Mouse (Mus musculus) heart, postnatal 14 days (tissue): ENCODE data around the gene BC030867. TPM values are rescaled to one million over a fixed set of nuclear protein-coding genes. Genes with fewer than 3 reads are reported as not detected.

ENCODE experiments used
- DNase-seq, 2 experiments: peaks; one replicate each; pipeline ENCODE4 v3.0.0; 2021 to 2022
- intact Hi-C: fragments of 180-260 bp; cut with DNase I; formaldehyde crosslinking; loops from one replicate; pipeline ENCODE4 v1.15.1; 2025
- total RNA-seq, 2 experiments: library from RNA; stranded (reverse); gene quantifications; 2 replicates each; pipeline ENCODE4 v1.2.3; 2021

BC030867 gene
- total RNA-seq, 2 experiments from 2014 or later, result 0.74 to 0.83 TPM

DNA sequence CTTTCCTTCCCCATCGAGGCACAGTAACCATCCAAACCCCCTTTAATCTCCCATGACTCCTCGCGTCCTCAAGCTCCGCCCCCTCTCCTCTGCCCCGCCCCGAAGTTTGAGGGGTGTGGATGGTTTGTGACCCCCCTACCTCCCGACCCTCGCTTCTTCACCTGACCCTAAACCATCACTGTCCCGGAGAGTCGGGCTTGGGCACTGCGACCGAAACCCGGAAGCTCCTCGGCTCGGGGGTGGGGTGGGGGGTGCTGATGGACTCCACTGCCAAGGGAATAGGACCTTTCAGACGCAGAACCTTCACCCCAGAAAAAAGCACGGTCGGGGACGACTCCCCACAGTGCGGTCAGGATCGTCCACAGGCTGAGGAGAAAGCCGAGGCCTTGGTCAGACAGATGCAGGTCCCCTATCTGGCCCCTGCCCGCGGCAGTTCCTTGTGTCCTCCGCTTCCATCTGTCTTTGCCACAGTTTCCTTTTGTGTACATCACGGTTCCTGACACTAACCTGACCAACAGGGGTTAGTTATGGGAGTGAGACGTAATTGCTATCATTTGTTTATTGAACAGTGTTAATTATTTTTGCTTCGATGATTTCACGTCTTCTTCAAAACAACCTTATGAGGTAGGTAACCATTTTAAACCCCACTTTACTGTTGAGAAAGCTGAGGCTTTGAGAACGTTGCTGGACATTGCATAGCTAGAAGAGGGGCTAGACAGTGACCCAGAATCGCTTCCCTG, 36.6 kb downstream of the BC030867 start:
- peak in 1 of 2 experiments; percentile 29 for DNase-seq
- intact Hi-C loops, result no loop called here

DNA sequence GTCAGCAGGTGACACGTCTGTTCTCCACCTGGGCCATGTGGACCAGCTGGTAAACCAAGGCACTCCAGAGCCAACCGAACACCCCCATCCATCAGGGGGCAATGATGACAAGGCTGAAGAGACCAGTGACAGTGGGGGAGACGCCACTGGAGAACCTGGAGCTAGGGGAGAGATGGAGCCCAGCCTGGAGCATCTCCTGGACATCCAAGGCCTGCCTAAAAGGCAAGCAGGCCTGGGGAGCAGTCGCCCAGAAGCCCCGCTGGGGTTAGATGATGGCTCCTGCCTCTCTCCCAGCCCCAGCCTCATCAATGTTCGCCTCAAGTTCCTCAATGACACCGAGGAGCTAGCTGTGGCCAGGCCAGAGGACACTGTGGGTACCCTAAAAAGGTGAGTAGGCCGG, 38.8 kb downstream of the BC030867 start:
- no peak for DNase-seq
- intact Hi-C loops, result no loop called here

DNA sequence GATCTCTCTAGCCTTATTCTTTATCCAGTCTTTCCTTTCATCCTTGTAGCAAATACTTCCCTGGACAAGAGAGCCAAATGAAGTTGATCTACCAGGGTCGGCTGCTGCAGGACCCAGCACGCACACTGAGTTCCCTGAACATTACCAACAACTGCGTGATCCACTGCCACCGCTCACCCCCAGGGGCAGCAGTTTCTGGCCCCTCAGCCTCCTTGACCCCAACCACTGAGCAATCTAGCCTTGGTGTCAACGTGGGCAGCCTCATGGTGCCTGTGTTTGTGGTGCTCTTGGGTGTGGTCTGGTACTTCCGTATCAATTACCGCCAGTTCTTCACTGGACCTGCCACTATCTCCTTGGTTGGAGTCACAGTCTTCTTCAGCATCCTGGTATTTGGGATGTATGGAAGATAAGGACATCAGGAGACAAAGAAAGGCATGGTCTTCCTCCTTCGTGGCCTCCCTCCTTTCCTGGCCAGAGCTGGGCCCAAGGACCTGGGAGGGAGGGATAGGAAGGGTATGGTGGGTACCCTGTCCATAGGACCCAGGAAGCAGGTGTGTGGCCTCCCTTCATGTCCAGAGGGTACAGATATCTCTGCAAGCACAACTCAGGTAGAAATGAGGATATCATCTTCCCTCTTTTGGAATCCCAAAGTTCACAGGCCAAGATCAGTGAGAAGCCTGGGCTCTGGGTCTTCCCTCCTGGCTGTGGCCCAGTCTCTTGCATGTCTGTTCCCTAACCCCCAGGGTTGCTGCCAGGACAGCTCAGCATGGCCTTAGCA, 39.5 kb downstream of the BC030867 start:
- DNase-seq, result no peak
- intact Hi-C loops, result no loop called here

DNA sequence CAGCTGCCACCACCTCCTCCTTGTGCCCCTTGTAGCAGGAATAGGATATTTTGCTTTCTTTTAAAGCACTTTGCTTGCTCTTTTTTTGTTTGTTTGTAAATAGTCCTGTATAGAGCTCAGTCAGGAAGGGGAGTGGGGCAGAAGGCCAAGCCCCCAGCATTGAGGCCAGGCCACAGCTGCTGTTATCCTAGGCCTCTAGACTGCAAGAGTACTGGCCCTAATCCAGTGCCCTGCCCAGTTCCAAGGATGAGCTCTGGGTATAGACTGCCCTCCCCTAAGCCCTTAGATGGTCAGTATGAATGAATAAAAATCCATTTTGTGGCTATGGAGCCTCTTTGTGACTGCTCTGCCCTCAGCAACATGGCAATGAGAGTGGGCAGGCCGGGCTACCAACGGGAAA, 40.2 kb downstream of the BC030867 start:
- no peak for DNase-seq
- intact Hi-C loops, result no loop called here

DNA sequence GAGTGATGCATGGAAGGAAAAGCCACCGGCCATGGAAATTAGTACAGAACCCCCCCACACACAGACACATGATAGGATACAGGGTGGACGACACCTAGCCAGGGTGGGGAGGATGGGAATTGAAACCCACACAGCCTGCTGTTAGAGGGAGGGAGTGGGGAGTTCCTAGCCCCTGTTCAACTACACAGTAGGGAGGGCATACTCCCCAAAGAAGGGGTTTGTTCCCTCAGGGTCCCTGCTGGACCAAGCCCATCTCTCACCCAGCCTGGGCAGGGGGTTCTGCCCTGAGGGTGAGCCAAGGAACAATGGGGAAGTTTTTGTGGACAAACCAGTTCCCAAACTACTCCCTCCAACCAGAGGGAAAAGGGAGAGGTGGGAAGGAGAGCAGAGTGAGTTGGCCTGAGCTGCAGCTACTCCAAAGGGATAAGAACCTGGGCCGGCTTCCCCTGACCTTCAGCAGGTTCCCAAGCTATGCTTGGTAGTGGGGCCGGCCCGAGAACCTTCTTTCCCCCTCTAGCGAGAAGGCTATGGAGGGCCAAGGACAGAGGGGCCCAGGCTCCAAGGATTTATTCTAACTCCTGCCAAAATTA, 40.9 kb downstream of the BC030867 start:
- intact Hi-C loops, result no loop called here
- DNase-seq, result no peak

DNA sequence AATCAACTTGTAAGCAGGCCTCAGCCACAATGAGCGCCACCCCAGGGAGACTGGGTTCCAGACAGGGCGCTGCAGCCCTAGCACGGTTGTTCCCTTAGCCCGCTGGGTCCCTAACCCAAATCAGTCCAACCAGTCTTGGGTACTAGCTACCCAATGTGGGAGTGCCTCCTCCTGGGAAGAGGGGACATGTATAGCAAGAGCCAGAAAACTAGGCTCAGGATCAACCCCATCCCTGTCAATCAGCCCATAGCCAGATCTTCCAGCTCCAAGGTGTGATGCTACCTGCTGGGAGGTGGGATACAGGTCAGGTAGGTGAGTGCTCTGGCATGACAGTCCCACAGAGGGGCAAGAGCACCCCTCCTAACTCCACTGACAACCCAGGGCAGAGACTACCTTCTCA, 41.5 kb downstream of the BC030867 start:
- intact Hi-C loops, result no loop called here
- no peak for DNase-seq

DNA sequence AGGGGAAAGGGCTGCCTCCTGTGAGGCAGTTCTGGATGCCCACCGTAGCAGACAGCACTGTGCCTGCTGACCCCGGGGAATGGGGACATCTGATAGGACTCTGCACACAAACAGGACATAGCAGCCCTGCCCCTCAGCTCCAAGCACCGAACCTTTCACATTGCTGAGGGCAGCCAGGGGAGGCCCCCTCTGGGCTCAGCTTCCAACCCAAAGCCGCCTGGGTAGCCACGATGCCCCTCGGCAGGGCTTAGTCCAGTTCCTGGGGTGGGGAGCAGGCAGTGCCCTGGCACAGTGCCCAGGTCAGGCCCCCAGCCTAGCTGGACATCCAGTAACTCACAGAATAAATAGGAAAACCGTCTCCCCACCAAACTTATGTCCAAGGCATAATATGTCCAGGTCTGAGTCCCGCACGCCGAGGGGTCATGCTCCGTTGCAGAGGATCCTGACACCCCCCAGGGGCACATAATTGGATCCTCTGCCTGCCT, 42.4 kb downstream of the BC030867 start:
- intact Hi-C loops, result no loop called here
- no peak for DNase-seq

DNA sequence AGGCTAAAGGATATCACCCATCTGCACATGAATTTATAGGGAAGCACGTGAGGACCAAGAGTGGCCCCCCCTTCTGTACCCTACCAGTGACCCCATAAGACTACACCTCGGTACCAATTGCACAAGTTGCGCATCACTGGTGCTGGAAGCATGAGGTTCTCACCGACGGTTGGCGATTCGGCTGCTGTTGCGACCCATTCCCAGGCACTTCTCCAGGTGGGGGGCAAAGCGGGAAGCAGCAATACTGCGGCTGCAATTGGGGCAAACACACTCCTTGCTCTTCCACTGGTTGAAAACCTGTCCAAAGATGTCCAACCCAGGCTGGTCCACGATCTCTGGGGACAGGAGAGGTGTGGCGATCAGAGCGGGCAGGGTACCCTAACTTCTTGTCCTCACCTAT, 45.3 kb downstream of the BC030867 start:
- DNase-seq, result no peak
- intact Hi-C loops, result no loop called here

DNA sequence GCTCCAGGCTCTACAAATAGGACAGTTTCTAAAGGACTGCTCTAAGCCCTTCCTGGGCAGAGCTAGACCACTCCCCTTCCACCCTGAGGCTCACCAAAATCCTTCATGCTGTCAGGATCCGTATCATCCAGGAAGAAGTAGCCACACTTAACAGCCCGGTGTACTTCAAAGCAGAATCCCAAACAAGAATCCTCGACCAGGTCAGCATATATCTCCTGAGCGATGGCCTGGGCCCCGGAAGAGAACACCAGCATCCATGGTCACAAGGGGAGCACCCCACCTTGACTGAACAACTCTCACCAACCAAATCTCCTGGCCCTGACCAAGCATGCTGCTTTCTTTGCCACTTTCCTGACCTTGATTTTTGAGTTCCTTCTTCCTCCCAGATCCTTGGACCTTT, 45.7 kb downstream of the BC030867 start:
- DNase-seq, result no peak
- intact Hi-C loops, result no loop called here

DNA sequence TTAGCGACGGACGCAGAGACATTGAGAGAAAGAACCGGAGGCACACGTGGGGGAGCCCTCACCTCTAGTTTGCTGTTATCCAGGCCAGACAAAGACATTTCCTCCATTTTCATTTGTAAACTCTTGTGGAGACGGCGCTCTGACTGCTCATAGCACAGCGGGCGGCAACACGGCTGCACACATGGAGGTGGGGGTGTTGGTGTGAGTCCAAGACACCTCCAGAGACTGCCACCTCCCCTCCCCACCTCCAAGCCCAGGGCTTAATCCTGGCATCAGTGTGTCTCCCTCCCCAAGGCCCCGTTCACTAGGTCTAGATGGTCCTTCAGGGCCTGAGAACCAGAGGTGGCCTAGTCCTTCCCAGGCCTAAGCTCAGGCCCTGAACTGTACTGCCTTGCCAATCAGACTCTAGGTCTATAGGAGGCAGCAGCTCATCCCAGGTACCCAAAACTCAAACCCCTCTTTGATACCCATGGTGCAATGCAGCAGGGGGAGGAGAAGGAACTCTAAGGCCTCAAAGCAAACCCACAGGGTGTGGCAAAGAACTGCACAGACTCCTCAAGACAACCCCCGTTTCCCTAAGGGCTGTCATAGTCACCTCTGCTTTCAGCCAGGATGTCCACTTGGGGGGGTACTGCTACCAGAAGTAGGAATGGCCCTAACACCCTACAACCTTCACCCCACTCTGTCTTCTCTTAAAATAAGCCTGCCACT, 46.4 kb downstream of the BC030867 start:
- DNase-seq, result peak in 1 of 2 experiments; percentile 31
- intact Hi-C loops, result no loop called here

DNA sequence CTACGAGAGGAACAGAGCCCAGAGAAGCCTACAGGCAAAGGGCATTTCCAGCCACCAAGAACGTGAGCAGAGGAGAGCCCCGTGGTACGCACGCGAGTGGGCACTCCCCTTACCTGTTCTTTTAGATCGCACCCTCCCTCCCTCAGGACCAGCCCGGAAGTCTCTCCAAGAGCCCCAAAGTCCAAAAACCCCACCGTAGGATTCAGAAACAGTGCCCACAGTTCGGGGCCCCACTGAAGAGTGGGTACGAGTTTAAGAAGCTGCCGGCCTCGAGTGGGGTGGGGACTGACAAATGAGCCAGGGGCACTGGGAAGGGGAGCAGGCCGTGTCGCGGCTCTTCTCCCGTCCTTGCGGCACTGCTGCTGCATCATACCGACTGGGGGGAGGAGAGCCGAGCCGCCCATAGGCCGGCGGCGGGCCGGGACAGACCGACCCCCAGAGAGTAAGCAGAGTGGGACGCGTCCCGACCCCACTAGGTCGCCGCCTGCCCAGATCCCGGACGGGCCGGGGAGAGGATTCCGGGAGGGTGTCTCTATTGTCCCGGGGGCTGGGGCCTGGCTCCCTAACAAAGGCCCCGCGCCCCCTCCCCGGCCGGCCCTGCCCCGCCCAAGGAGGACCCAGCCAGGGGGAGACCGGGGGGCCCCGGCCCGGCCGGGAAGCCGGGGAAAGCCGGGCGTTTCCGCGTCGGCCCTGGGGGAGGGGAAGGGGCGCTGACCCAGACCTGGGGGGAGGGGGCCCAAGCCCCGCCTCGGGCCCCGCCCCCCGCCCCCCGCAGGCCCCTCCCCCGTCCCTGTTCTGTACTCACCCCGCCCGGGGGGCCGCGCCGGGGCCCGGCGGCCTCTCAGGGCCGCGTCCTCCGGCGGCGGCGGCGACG, 47.2 kb downstream of the BC030867 start:
- DNase-seq, result peak; percentile 70 to 75

DNA sequence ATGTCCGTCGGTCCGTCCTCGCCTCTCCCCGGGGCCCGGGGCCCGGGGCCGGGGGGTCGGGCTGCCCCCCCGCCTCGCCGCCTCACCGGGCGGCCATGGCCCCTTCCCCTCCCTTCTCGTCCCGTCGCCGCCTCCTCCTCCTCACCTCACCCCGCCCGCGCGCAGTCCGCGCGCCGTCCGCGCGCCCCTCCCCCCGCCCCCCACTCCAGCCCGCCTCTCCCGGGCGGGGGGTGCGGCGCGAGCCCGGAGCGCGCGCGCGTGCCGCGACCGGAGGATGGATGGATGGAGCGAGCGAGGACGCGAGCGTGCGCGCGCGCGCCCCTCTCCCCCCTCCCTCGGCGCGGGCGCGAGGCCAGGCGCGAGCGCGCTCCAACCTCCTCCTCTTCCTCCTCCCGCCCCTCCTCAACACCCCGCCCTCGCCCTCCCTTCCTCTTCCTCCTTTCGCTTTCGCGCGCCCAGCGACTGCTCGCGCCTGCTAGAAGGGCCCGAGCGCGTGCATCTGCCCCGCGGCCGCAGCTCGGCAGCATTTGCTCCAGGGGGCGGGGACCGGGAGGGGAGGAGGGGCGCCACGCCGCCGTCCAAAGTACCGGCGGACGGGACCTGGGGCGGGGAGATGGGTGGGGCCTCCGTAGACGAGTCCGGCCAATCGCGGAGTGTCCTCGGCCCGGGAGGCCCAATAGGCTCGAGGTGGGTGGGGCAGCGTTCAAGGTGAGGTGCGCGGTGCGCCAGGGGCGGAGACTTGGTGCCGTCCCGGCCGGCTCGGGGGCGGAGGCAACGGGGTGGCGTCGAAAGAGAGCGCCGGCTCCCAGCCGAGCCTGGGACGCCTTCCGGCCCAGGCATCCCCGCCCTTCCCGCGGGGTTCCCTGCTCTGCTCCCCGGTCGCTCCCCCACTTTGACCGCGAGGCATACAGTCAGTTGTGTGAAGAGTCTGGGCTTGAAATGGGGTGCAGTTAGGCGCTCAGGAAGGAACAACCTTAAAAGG, 48.1 kb downstream of the BC030867 start, which contains the start of gene Atxn7l3:
Gene Atxn7l3, minus strand, starts transcription at position 141 of the 982 bp plus-strand sequence.
- intact Hi-C loops, result loop anchor here (2.0 kb wide), 1 partner anchor 112 kb away; no protein-coding TSS in a partner anchor
- peak; percentile 98 to 99 for DNase-seq

More for the DNA sequence above, 47.2 kb downstream of the BC030867 start:
- intact Hi-C loops, result loop anchor here (2.0 kb wide), 1 partner anchor 113 kb away; no protein-coding TSS in a partner anchor

DNA sequence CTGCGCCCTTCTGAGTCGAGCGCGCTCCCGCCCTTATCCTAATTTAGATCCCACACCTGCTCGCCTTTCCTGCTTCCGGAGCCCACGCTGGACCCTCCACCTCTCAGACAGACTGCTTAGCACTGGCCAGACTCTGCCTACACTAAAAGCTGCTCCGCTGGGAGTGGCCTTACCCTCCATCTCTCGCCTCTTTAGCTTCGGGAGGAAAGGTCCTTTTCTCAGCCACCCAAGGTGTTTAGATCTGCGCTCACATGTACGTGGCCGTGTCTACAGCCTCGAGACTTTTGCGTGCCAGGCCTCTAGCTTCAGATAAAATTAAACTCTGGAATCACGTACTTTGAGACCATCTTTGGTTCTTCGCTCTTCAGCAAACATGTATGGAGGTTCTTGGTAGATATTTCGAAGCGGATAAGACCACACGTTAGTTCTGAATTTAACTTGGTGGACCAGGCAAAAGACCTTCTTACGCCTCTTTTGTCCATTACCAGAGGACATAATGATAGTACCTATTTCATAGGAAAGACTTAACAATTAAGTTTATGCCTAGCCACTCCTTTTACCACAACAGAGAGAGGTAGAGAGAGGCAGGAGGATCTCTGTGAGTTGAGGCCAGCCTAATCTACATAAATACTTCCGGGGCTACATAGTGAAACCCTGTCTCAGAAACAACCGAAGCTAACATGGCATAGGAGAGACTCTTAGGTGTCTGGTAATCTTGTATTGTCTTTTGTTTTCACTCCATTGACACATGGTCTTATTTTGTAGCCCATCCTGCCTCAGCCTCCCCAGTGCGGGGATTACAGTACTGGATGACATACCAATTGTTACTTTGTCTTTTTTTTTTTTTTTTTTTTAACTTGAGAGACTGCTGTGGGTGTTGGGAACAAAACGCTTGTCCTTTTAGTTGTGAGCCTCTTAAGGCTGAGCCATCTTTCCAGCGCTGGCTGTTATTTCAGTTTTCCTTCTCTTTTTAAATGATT, 49.2 kb downstream of the BC030867 start:
- no peak for DNase-seq
- intact Hi-C loops, result loop anchor here (2.0 kb wide), 1 partner anchor 111 kb away; no protein-coding TSS in a partner anchor

DNA sequence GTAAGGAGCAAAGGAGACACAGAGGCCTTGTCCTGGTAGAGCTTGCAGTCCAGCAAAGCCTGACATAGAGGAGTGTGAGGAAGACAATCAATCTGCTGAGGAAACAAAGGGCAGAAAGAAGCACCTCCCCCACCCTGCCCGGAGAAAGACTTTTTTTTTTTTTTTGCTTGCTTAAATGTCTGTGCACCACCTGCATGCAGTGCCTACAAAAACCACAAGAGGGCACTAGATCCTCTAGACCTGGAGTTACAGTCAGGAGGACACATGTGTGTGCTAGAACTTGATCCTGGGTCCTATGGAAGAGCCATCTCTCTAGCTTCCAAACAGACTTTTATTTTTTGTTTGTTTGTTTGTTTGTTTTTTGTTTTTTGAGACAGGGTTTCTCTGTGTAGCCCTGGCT, 51.2 kb downstream of the BC030867 start:
- intact Hi-C loops, result no loop called here

DNA sequence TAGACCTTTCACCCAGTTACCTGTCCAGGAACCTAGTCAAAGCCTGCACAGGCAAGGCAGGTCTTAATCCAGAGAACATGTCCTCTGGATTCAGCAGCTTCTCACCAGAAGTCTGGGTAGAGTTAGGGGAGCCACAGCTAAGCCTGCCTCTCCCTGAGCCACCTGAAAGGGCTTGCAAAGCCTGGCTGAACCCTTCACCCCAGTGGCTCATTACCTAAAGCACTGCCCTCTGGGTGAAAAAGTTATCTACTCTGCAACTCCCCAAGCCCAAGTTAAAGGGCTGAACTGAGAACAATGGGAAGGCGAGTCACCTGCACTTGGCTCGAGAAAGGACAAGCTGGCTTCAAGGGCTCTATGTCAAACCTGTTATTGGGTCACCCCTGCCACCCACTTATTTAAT, 55.5 kb downstream of the BC030867 start:
- DNase-seq, result no peak
- intact Hi-C loops, result no loop called here

More for the DNA sequence above, 51.2 kb downstream of the BC030867 start:
- peak; percentile 50 to 76 for DNase-seq

DNA sequence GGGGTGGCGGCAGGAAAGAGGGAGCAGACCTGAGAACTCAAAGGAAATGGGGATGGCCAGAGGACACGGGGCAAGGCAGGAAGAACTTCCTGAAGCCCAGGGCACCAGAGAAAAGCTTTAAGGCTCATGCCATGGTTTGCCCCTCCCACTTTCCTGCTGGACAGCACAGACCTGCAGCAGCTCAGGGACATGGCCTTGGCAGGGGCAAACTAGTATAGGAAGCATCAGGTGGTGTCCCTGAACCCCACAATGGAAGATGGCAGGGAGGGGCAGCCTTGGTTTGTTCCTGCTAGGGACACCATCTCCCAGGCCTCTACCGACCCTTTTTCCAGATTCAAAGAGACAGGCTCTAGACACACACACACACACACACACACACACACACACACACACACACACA, 56.7 kb downstream of the BC030867 start:
- DNase-seq, result no peak
- intact Hi-C loops, result no loop called here

DNA sequence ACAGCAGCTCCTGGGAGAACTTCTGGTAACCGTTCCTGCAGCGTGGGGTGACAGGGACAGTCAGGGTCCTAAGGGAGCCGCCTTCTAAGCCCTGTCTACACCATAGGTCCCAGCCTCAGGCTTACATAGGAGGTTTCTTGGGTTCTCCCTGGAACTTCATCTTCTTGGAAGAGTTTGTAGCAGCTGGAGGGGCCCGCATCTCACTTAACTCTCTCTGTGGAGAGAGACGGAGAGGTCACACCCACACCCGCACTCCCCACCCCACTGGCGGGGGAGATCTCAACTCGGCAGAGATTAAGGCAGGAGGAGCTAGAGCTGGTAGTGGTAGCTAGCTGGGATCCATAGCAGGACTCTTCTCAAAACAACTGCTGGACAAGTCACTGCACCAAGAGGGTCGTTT, 59.4 kb downstream of the BC030867 start:
- intact Hi-C loops, result loop anchor here (2.0 kb wide), 2 partner anchors 103 to 123 kb away; partner anchors contain the start of gene Grn
- no peak for DNase-seq
